Mouse (Mus musculus) kidney, embryonic 14.5 days (tissue): ENCODE measurements around the gene Nat10. TPM values are rescaled to one million over a fixed set of nuclear protein-coding genes. Genes with fewer than 3 reads are reported as not detected.

Experiments used
- ATAC-seq: fragments of 200-750 bp; cut with Nextera tagmentation; 2 replicates; pipeline ENCODE4 v1.8.0; 2017; ENCODE audit warnings: moderate number of reproducible peaks, mild to moderate bottlenecking, moderate TSS enrichment, moderate library complexity; ENCODE audit not compliant: low FRiP score, low TSS enrichment
- H3K27ac ChIP-seq: fragments of 300-500 bp; sonication (generic); 2 replicates; pipeline ENCODE4 v1.5.1; 2014; ENCODE audit warnings: low read depth, mild to moderate bottlenecking, low read length, moderate library complexity, mixed read lengths
- H3K27me3 ChIP-seq: fragments of 300-500 bp; sonication (generic); 2 replicates; pipeline ENCODE4 v1.6.1; 2014; ENCODE audit warnings: mild to moderate bottlenecking, low read length; ENCODE audit not compliant: control insufficient read depth, insufficient read depth
- H3K36me3 ChIP-seq: fragments of 300-500 bp; sonication (generic); 2 replicates; pipeline ENCODE4 v1.6.1; 2014; ENCODE audit warnings: low read length, mixed read lengths; ENCODE audit not compliant: control insufficient read depth, insufficient read depth
- H3K4me1 ChIP-seq: fragments of 300-500 bp; sonication (generic); 2 replicates; pipeline ENCODE4 v1.6.1; 2014; ENCODE audit warnings: low read length, mixed read lengths; ENCODE audit not compliant: control insufficient read depth, insufficient read depth
- H3K4me2 ChIP-seq: fragments of 300-500 bp; sonication (generic); replicated peaks from 2 replicates; pipeline ENCODE4 v1.6.1; 2014; ENCODE audit warnings: low read depth, mild to moderate bottlenecking, low read length
- H3K4me3 ChIP-seq: fragments of 300-500 bp; sonication (generic); 2 replicates; pipeline ENCODE4 v1.5.1; 2014; ENCODE audit warnings: mild to moderate bottlenecking, low read length
- H3K9ac ChIP-seq: fragments of 300-500 bp; sonication (generic); 2 replicates; pipeline ENCODE4 v1.6.1; 2014; ENCODE audit warnings: low read depth, mild to moderate bottlenecking, low read length, moderate library complexity
- H3K9me3 ChIP-seq: fragments of 300-500 bp; sonication (generic); 2 replicates; pipeline ENCODE4 v1.6.1; 2016; ENCODE audit warnings: low read length; ENCODE audit not compliant: control insufficient read depth
- WGBS: fragments of 180-500 bp; shearing (Covaris S2); extraction: QIAGEN DNeasy Blood & Tissue Kit; methylation state at CpG from one replicate; pipeline ENCODE4 v1.1.7; 2014; 5-methylcytosine and 5-hydroxymethylcytosine counted together
- polyA plus RNA-seq: library from polyadenylated mRNA; unstranded; fragments of >200 nt; fragmentation: Nextera tagmentation; extraction: Ambion mirVana; gene quantifications from 2 replicates; pipeline ENCODE4 v1.2.1, GENCODE M21; 2014

Gene Nat10
- polyA plus RNA-seq, 1 experiment from 2014 or later = 34.2 TPM

DNA sequence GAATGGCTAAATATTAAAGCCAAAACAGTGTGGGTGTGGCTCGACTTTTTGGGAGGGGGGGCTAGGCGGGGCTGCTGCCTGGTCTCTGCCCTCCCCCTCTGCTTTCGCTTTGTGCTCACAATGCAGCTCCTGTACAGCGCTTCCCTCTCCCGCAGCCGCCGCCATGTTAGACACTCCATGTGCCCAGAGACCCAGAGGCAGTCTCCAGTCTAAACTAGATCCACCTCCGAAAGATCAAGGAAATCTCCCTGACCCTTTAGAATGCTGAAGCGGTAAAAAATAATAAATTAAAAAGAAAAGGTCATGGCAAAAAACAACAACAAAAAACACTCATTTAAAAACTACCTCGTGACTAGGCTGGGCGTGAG, 34.8 kb upstream of the Nat10 start:
- WGBS = 0% methylated on average over 11 of the region's 11 CpGs
- H3K9me3 ChIP-seq = no peaks in the 10 kb centered on the region
- ATAC-seq = peak; percentile 73
- peaks cover 6% of the 10 kb centered on the region; the same call in 1 of the 2 replicates for H3K4me1 ChIP-seq
- peak overlapping the region; percentile 98 for H3K4me3 ChIP-seq
- H3K4me2 ChIP-seq = peak overlapping the region; percentile 60
- peak overlapping the region; percentile 99 for H3K9ac ChIP-seq
- H3K36me3 ChIP-seq = peaks cover 32% of the 10 kb centered on the region
- H3K27me3 ChIP-seq = no peaks in the 10 kb centered on the region
- H3K27ac ChIP-seq = peak overlapping the region; percentile 99

DNA sequence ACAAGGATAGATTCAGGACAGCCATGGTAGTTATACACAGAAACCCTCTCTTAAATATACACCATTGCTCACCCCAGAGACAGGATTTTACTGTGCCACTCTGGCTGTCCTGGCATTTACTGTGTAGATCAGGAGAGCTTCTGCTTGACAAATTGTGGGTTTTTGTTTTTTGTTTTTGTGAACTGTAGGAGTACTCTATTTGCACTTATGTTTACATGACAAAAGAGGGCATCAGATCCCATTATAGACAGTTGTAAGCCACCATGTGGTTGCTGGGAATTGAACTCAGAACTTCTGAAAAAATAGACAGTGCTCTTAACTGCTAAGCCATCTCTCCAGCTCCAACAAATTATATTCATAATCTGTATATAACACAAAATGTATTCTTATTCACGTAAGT, 30.9 kb upstream of the Nat10 start:
- Histone ChIP-seq H3K27ac (no peak overlapping the region), H3K36me3 (peaks cover 67% of the 10 kb centered on the region), H3K27me3 (no peaks in the 10 kb centered on the region), H3K4me3 (no peak overlapping the region), H3K9me3 (no peaks in the 10 kb centered on the region), H3K9ac (no peak overlapping the region), H3K4me1 (peaks cover 6% of the 10 kb centered on the region; the same call in 1 of the 2 replicates), H3K4me2 (no peak overlapping the region)
- 89% methylated on average over 1 of the region's 1 CpGs for WGBS
- ATAC-seq = no peak

DNA sequence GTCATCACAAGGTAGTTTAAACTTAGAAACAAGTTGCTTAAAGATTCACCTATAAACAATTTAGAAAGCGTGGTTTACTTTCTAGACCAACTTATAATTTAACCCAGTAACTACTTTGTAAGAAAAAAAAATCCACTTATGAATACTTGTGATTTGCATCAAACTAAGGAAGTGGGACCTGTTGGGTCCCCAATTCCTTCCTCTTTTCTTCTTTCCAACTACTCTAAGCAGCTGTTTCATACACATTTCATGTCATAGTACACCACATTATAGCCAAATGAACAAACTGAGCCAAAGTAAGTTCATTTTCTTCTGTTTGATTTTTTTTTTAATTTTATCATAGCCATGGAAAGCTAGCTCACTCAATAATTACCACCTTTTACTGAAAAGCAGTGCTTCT, 24.7 kb upstream of the Nat10 start:
- no peak for ATAC-seq
- no peak overlapping the region for H3K4me3 ChIP-seq
- H3K27me3 ChIP-seq = no peaks in the 10 kb centered on the region
- no peak overlapping the region for H3K27ac ChIP-seq
- no peaks in the 10 kb centered on the region for H3K9me3 ChIP-seq
- no peak overlapping the region for H3K9ac ChIP-seq
- no peak overlapping the region for H3K4me2 ChIP-seq
- no peaks in the 10 kb centered on the region for H3K4me1 ChIP-seq
- 90% methylated on average over 1 of the region's 1 CpGs for WGBS
- peaks cover 66% of the 10 kb centered on the region for H3K36me3 ChIP-seq

DNA sequence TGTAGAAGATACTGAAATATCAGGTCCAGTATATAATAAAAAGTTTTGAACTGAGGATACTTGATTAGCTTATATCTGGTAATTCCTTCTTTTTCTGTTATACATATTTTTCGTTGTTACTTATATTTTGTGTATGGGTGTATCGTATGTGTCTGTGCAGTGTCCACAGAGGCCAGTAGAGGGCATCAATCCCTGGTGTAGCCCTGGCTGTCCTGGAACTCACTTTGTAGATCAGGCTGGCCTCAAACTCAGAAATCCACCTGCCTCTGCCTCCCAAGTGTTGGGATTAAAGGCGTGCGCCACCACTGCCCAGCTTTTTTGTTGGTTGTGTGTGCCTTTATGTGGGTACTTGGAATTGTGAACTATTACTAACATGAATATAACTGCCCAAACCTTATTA, 23.6 kb upstream of the Nat10 start:
- no peak overlapping the region for H3K9ac ChIP-seq
- H3K9me3 ChIP-seq = no peaks in the 10 kb centered on the region
- no peak for ATAC-seq
- H3K27me3 ChIP-seq = no peaks in the 10 kb centered on the region
- 91% methylated on average over 4 of the region's 4 CpGs for WGBS
- H3K4me2 ChIP-seq = no peak overlapping the region
- no peaks in the 10 kb centered on the region for H3K4me1 ChIP-seq
- H3K27ac ChIP-seq = no peak overlapping the region
- no peak overlapping the region for H3K4me3 ChIP-seq
- H3K36me3 ChIP-seq = peaks cover 67% of the 10 kb centered on the region

DNA sequence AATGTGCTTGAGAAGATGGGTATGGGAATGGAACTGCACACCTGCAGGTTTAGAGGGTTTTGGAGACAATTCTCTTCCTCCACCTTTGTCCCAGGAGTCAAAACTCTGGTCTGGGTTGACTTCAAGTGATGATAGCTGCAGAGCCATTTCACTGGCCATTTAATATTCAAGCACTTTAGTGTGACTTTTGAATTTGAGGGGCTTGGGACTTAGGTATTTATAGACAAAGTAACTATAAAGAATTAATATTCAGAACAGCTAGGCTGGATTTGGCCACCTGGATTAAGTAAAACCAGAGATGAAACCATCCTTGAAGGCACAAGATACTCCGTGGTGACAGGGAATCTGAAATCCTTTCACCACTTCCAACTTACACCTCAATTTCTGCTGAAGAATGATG, 1.4 kb upstream of the Nat10 start:
- no peak for ATAC-seq
- Histone ChIP-seq H3K36me3 (peaks cover 22% of the 10 kb centered on the region), H3K9me3 (no peaks in the 10 kb centered on the region), H3K27me3 (no peaks in the 10 kb centered on the region), H3K4me2 (no peak overlapping the region), H3K9ac (no peak overlapping the region), H3K4me3 (no peak overlapping the region), H3K27ac (no peak overlapping the region), H3K4me1 (no peaks in the 10 kb centered on the region; the same call in 1 of the 2 replicates)
- WGBS = 57% methylated on average over 1 of the region's 1 CpGs

DNA sequence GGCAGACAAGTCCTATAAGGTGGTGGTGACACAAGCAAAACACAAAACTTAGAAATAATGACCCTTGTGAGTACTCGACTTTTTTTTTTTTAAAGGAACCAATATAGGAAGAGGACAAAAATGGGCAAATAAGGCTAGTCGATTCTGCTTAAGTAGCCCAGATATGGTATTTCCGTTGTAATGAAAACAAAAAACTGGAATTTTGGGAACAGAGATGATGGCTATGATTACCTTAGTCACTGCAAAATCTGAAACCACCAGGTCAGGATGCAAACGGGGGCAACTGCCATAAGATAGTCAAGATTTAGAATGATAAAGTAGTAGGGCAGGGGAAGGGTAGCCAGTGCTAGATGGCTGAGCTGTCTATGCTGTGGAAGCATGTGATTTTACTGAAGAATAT, 923 bp upstream of the Nat10 start:
- WGBS = 37% methylated on average over 4 of the region's 4 CpGs
- peak overlapping the region; percentile 76 for H3K4me3 ChIP-seq
- ATAC-seq = no peak

DNA sequence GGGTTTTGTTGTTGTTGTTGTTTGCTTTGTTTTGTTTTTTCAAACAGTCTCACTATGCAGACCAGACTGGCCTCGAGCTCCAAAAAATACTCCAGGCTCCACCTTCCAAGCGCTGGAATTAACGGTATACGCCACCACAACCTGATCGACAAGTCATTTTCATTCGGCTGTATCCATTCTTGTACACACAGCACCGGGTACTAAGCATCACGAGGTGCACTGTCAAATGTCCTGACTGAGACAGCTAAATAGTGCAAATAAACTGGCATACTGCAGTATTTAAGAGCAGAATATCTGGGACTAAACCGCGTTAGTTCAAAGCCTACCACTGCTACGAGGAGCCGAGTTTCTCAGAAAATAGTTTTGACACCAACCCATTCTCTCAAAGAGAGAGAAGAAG, 649 bp downstream of the Nat10 start:
- Histone ChIP-seq H3K27me3 (no peaks in the 10 kb centered on the region), H3K4me2 (peak overlapping the region; percentile 63), H3K27ac (0 out of 2 replicates have a peak overlapping the region, but pooled peaks have one; percentile 44), H3K36me3 (peaks cover 11% of the 10 kb centered on the region), H3K4me1 (no peaks in the 10 kb centered on the region; the same call in 1 of the 2 replicates), H3K9ac (peak overlapping the region; percentile 67), H3K4me3 (peak overlapping the region; percentile 76), H3K9me3 (no peaks in the 10 kb centered on the region)
- WGBS = 1% methylated on average over 12 of the region's 12 CpGs
- 0 out of 2 replicates have a peak, but pooled peaks have one; percentile 1 for ATAC-seq

More for the DNA sequence above, 923 bp upstream of the Nat10 start:
- Histone ChIP-seq H3K4me1 (no peaks in the 10 kb centered on the region; the same call in 1 of the 2 replicates), H3K9ac (no peak overlapping the region), H3K27ac (no peak overlapping the region), H3K36me3 (peaks cover 17% of the 10 kb centered on the region), H3K27me3 (no peaks in the 10 kb centered on the region), H3K4me2 (peak overlapping the region; percentile 63), H3K9me3 (no peaks in the 10 kb centered on the region)

DNA sequence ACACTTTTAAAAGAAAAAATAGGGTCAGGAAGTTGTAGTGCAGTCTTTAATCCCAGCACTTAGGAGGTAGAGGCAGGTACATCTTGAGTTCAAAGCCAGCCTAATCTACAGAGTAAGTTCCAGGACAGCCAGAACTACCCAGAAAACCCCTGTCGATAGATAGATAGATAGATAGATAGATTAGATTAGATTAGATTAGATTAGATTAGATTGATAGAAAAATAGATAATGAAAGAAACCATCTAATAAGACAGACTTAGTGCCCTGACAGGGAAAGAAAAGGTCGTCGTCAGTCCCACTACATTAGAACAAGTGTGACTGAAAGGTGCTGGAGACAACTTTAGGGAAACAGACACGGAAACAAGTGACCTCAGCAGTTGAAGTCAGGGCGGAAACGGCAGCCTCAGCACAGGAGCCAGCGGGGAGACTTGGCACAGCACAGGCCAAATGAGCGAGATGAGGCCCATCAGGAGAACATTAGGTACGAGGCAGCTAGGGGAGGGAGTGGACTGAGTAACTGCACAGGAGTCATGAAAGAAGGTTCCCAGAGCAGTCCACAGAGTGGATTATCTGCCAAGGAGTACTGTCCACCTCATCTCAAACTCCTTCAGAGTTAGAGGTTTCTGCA, 5.5 kb downstream of the Nat10 start:
- no peak overlapping the region for H3K27ac ChIP-seq
- 90% methylated on average over 9 of the region's 9 CpGs for WGBS
- H3K36me3 ChIP-seq = peaks cover 50% of the 10 kb centered on the region
- no peak overlapping the region for H3K4me3 ChIP-seq
- ATAC-seq = no peak
- H3K27me3 ChIP-seq = no peaks in the 10 kb centered on the region
- no peak overlapping the region for H3K9ac ChIP-seq
- no peaks in the 10 kb centered on the region for H3K4me1 ChIP-seq
- H3K9me3 ChIP-seq = no peaks in the 10 kb centered on the region
- H3K4me2 ChIP-seq = no peak overlapping the region

DNA sequence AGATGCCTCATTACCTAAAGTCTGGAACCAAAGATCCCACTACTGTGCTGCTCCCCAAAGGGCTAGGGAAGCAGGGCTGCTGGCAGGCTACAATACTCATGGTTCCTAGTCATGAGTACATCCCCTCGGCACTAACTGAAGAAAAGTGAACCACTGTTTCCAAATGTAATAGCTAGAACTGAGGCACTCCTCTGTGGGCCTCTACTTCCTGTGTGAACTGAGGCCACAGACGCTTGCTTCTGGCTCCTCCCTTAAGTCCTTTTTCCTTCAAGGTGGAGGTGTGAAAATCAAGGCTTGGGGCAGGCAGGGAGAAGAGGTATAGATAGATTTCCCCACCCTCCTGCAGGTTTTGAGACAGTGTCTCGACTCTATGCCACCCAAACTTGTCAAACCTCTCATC, 6.5 kb downstream of the Nat10 start:
- H3K9ac ChIP-seq = no peak overlapping the region
- no peak overlapping the region for H3K27ac ChIP-seq
- peaks cover 59% of the 10 kb centered on the region for H3K36me3 ChIP-seq
- H3K4me1 ChIP-seq = no peaks in the 10 kb centered on the region
- 74% methylated on average over 3 of the region's 3 CpGs for WGBS
- no peak for ATAC-seq
- no peaks in the 10 kb centered on the region for H3K27me3 ChIP-seq
- H3K4me2 ChIP-seq = no peak overlapping the region
- H3K9me3 ChIP-seq = no peaks in the 10 kb centered on the region
- H3K4me3 ChIP-seq = no peak overlapping the region
